Mouse (Mus musculus) bone marrow macrophage, adult 2 months (primary cell): ENCODE data around the gene Phf21a.

Experiments used
- CTCF ChIP-seq: IDR thresholded peaks from 2 replicates; pipeline ENCODE4 v1.5.1; 2012; ENCODE audit warnings: low read depth, mild to moderate bottlenecking, low read length, moderate library complexity
- POLR2A ChIP-seq: IDR thresholded peaks from 2 replicates; pipeline ENCODE4 v1.6.1; 2012; ENCODE audit warnings: mild to moderate bottlenecking, low read depth, low read length, borderline replicate concordance

DNA sequence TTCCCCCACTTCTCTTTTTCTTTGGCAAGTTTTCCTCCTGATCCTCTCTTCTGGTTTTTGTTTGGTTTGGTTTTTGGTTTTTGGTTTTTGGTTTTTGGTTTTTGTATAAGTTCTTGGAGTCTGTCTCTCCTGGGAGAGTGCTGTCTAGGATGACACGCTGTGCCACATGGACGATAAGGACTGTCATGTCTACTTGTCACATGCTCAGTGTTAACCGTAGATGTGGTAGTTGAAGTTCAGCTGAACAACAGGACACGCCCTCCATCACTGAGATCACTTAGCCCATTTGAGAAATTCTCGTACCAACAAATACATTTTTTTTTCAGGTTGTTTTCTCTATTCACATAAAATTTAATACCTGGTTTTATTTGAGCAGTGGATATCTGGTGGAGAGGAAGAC is 224.3 kb downstream of the Phf21a start:
- TF ChIP-seq CTCF (no peak), POLR2A (no peak)
